Mouse (Mus musculus): Measurements from ENCODE around the gene Cldn10.

The Cldn10 gene

DNA sequence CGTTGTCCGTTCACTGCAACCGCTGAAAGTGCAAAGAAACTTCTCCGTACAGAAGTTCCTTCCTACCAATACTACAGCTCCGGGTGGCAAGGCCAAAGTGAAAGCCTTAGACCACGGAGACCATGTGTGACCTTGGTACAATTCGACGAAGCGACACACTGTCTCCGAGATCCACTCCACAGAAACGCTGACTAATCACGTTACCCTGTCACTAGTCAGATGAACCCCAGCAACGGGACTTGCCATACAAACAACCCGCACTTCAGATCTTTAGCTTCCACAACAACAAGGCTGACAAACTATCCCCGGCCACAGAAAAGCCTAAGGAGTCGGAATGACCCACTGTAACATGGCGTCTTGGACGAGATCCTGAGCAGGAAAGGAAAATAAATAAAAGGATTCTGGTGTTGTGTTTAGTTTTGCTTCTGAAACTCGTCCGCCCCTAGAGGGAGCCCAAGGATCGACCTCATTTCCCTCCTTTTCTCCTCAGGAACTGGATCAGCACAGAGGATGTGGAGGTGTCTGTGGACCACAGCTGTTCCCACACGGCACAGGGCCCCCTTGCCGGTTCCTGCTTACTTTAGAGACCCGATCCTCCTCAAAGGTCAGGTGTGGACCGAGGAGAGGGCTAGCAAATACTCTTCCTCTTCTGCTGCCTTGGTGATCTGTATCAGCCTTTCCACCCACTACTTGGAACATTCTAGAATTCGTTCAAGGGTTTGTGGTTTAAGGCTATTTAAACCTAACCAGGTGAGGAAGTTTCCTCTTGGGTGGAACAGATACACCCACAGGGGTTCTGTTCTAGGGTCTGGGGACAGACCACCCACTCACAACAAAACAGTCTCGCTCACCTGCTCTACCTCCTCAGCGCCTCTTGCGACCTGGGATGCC is 122.9 kb downstream of the Cldn10 start:
- peak in 1 of 2 experiments; percentile 26 for DNase-seq (ENCODE audit: low spot score in 2 of 2)

GRCm38 (mm10) chr14:118911521-118911920 is 123.8 kb downstream of the Cldn10 start:
- DNase-seq (ENCODE audit: low spot score in 2 of 2) = no peak

DNA sequence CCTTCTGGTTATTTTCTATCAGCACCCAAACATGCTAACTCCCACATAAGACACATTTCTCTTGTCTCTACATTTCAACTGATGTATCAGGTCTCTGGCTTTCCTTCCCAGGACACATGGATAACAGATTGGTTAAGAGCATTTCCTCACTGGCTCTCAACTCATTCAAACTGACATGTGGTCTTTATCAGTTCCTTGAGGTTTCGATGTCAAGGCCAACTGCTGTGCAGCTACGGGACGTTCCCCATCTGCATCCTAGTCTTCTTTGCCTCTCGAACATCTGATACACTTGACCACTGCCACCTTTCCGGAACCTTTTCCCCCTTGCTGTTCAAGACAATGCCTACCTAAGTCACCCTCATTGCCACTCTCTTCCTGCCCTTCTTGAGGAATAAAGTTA is 125.9 kb downstream of the Cldn10 start:
- DNase-seq (ENCODE audit: low spot score in 2 of 2) = no peak

- peak in 1 of 2 experiments; percentile 17 for DNase-seq (ENCODE audit: low spot score in 2 of 2)
Observed at GRCm38 (mm10) chr14:118919025-118919424, 131.3 kb downstream of the Cldn10 start.

DNA sequence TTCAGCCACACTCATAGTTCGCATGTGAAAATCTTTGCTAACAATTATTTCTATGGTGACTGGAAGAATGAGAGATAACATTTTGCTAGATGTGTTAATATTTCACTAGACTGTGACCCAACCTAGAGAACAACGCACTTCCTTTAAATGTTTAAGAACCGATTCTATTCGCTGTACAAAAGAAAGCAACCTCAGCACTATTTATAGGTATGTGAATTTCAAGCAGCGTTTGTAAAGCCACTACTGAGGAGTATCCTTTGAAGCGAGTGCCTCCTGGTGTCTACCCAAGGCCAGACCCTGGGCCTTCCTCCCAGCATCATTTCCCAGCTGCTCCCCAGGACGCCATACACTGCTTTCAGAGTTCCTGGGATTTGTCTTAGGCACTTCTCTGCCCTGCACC is 132.9 kb downstream of the Cldn10 start:
- DNase-seq (ENCODE audit: low spot score in 2 of 2) = no peak

GRCm38 (mm10) chr14:118922251-118922650 is 134.5 kb downstream of the Cldn10 start:
- no peak for DNase-seq (ENCODE audit: low spot score in 2 of 2)

DNA sequence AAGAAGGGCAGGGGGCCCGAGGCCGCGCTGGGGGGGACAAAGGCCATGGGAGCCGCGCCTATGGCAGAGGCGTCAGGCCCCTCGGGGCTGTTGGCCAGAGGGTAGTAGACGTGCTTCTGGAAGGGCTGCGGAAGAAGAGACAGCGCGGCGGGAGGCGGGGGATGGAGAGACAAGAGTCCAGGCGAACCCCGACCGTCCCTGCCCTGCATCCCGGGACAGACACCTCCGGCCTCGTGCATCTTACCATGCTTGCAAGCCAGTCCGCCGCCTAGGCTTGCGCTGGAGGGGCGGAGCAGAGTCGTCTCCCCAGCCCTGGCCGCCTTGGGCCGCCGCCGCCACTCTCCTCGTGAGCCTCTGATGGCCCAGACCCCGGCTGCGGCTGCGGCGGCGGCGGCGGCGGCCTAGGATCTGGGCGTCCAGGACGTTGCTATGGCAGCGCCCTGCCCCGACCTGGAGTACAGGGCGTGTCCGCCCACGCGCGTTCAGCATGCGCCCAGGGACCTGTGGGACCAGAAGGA is 135.0 kb downstream of the Cldn10 start:
- DNase-seq (ENCODE audit: low spot score in 2 of 2) = peak in 1 of 2 experiments; percentile 23

All from natural killer cell, adult 2 months (primary cell).